Mouse (Mus musculus): ENCODE data around the gene Ism2.

GRCm38 (mm10) chr12:87238632-87239031 lies 60.9 kb downstream of the Ism2 start, which contains the start of gene Noxred1:
- TF ChIP-seq POLR2A (IDR thresholded peaks at IDR 0.05; ENCODE audit: low read depth, low read length) (no peak), CTCF (IDR thresholded peaks at IDR 0.05; ENCODE audit: extremely low read depth, insufficient read depth, insufficient read length, insufficient replicate concordance) (no peak)

All from spleen, adult 2 months (tissue).